Mouse (Mus musculus) spleen, postnatal 14 days (tissue): Measurements from ENCODE around the gene Als2cr12.
"Not testable (repeated sequence)": the region's sequence is repeated elsewhere in the genome, so short reads cannot be mapped to it uniquely, and the experiment has no call there.

Source experiments
- DNase-seq, 2 experiments: peaks; one replicate each; pipeline ENCODE4 v3.0.0; 2021 to 2022; ENCODE audit warnings: low spot score in 2 of 2

Als2cr12 gene

DNA sequence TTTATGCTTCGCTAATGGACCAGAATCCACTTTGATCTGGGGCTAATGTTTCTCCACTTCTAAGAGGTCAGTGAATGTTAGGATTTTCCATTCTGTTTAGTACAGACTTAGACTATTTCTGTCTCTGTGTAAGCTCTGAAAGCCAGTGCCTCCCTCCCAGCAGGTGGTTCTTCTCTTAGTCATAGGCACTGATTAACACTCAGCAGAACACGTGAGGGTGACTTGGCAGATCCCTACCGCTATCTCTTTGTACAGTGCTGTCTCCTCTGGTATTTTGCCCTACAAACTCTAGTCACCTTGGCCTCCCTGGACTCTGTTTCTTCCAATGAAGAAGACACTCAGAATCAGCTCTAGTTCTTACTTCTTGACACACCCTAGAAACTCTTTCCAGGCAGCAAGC, 81.4 kb downstream of the Als2cr12 start:
- DNase-seq = no peak

DNA sequence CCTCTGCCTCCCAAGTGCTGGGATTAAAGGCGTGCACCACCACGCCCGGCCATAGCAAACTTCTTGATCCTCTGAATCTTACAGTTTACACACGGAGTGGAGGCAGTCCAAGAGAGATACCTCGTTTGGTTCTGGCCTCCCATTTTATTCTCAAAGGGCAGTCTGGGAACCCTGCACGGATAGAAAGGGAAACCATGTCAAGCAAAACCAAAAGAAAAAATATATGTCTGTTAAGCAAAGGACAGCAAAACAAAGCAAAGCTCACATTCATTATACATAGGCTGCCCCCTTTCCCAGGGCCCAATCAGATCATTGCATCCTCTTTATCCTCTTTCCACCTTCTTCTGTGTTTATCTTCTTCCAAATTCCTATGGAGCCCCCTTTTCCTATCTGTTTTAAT, 82.0 kb downstream of the Als2cr12 start:
- DNase-seq = peak in 1 of 2 experiments; percentile 14

DNA sequence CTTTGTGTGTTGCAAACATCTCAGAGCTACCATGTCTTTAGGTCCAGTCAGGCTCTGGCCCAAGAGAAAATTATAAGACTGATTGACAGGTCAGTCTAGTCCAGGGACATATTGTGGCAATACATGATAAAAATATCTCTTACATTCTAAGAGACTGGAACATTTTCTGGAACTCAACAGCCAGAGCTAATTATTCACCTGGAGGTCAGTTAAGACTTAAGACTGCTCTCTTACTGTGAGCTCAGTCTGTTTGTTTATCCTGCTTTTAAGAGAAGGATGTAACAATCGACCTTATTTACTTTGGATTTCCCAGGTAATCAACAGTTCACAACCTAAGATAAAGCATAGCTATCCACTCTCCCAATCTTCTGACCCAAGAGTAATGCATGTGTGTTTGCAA, 85.2 kb downstream of the Als2cr12 start:
- DNase-seq = no peak

DNA sequence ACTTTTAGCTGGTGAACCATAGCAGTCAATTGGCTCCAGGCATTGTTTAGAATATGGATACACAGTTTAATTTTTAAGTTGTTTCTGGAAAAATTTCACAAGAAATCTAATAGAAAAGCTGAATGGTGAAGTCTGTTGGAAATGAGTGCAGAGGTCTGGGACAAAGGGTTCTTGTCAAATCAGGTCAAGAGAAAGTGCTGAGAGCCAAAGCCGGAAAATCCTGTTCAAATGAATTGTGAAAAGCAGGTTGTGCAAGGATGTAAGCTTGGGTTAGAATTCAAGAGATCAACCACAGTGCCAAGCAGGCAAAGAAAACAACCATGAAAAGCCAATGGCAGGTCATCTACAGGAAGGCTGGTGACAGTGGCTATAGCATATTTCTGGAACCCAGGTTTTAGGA, 85.6 kb downstream of the Als2cr12 start:
- no peak for DNase-seq

DNA sequence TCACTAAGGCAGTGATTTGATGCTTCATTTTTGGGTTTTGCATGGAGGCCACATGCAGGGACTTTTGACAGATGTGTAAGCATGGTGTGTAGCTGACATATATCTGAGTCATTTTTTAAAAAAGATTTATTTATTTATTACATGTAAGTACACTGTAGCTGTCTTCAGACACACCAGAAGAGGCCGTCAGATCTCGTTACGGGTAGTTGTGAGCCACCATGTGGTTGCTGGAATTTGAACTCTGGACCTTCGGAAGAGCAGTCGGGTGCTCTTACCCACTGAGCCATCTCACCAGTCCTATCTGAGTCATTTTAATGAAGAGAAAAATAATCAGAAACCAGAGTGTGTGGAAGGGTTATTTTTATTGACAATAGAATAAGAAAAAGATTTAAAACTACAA, 86.2 kb downstream of the Als2cr12 start:
- DNase-seq = not testable (repeated sequence)

DNA sequence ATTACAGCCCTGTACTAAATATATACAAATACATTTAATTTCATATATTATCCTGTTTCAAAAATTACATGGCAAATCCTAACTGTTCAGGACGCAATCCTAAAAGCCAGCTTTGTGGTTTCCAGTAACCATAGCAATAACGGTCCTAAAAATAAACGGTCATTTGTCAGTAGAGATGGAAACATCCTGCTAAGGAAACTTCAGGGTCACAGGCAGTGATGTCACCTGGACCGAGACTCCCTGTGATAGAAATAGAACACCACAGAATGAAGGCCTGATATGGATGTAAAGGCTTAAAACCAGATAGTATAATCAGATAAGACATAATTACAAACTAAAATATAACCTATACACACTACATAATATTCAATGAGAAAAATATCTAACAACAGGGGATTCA, 92.1 kb downstream of the Als2cr12 start:
- no peak for DNase-seq

DNA sequence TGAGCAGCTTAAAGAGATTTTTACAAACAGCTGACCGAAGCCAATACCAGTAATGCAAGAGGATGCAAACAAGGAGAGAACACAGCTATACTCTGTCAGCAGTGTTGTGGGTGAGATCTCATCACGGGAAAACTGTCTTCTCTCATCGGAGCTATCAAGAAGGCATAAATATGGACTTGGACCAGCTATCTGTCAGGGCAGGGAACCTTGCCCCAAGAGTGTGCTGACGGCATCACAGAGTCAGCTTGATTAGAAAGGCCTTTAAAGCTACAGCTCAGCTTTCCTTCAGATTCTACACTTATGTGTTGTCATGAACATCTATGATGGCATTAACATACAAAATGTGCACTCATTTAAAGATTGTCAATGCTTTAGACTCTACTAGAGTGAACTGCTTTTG, 93.1 kb downstream of the Als2cr12 start:
- DNase-seq = no peak
